Mouse (Mus musculus): ENCODE measurements around the gene Hlcs. TPM values are rescaled to one million over a fixed set of nuclear protein-coding genes. Genes with fewer than 3 reads are reported as not detected.

The Hlcs gene
- polyA plus RNA-seq, 1 experiment from 2014 or later, result 7.6 TPM

DNA sequence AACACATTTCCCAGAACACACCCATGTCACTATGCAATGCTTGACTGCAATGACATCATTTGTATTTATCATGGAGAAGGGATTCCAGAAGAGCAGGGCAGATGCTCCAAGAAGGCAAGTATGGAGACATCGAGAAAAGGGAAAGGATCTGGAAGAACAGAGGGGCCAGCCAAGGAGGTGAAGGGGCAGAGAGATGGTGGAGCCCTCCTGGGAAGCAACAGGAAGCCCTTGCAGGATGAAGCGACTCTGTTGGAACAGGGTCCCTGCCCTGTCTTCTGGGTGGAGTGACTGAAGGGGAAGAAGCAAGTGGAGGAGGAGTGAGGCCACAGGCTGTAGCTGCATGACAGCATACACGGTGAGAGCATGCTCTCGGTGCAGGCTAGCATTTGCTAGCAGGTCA, 79.2 kb downstream of the Hlcs start:
- no peak for ATAC-seq (ENCODE audit: low read depth)
- H3K27ac ChIP-seq (ENCODE audit: low read depth, low read length), result no peak overlapping the region
- H3K4me3 ChIP-seq (ENCODE audit: low read depth, low read length), result no peak overlapping the region
- H3K27me3 ChIP-seq (ENCODE audit: control insufficient read depth, insufficient read depth, low read length), result peaks cover 21% of the 10 kb centered on the region
- no peaks in the 10 kb centered on the region for H3K36me3 ChIP-seq (ENCODE audit: control insufficient read depth, insufficient read depth, low read length)
- H3K9ac ChIP-seq (replicated peaks; ENCODE audit: low read depth, low read length), result no peak overlapping the region
- WGBS, result 65% methylated on average over 4 of the region's 4 CpGs
- no peak overlapping the region for H3K4me2 ChIP-seq (ENCODE audit: low read depth, low read length)
- H3K4me1 ChIP-seq (ENCODE audit: control insufficient read depth, insufficient read depth, low read length), result peaks cover 5% of the 10 kb centered on the region; the same call in 1 of the 2 replicates
- H3K9me3 ChIP-seq (ENCODE audit: control insufficient read depth, low read length), result no peaks in the 10 kb centered on the region

DNA sequence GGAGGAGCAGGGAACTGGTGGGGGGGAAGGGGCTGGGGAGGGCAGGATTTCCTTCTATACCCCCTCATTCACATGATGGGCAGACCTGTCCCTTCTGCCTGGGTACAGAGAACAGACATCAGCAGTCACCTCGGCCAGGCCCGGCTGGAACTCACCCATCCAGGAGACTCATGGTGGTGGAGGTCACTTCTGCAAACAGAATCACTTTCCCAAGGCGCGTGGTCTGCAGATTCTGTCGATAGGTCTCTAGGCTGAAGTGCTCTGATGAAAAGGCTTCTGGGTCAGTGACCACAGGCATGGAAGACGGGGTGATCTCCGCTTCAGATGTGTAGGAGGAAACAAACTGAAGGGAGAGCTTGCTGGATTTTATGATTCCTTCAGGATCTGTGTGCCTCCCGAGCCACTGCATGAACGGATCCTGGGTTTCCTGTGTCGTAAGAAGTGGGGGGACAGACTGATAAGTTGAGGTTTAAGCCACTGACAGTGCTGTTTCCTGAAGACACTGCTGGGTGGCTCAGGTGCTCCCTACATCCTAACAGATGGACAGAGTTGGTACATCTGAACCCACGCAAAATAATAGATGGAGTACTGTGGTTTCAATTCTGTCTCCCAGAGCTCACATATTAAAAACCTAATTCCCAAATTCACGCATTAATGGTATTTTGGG, 82.3 kb downstream of the Hlcs start:
- Histone ChIP-seq H3K4me2 (ENCODE audit: low read depth, low read length) (no peak overlapping the region), H3K27me3 (ENCODE audit: control insufficient read depth, insufficient read depth, low read length) (peaks cover 31% of the 10 kb centered on the region), H3K9ac (replicated peaks; ENCODE audit: low read depth, low read length) (no peak overlapping the region), H3K27ac (ENCODE audit: low read depth, low read length) (no peak overlapping the region), H3K9me3 (ENCODE audit: control insufficient read depth, low read length) (no peaks in the 10 kb centered on the region), H3K4me1 (ENCODE audit: control insufficient read depth, insufficient read depth, low read length) (no peaks in the 10 kb centered on the region), H3K4me3 (ENCODE audit: low read depth, low read length) (no peak overlapping the region), H3K36me3 (ENCODE audit: control insufficient read depth, insufficient read depth, low read length) (no peaks in the 10 kb centered on the region)
- ATAC-seq (ENCODE audit: low read depth), result no peak
- 77% methylated on average over 12 of the region's 12 CpGs for WGBS

DNA sequence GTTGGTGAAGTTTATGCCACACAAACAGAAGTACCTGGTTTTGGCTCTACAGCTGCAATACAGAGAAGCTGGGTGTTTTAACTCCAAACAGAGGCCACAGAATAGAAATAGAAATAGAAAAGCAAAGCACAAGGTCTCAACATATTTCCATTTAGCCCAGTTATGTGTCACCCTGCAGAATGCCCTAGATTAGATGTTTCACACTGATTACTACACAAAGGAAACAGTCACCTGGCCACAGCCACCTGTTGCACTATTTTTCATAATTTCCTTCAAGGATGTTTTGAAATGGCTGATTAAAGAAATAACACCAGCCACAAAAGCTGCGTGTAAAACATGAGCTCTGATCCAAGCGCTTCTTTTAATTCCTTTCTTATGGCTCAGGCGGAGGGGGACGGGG, 82.9 kb downstream of the Hlcs start:
- Histone ChIP-seq H3K4me3 (ENCODE audit: low read depth, low read length) (no peak overlapping the region), H3K9ac (replicated peaks; ENCODE audit: low read depth, low read length) (no peak overlapping the region), H3K27ac (ENCODE audit: low read depth, low read length) (no peak overlapping the region), H3K36me3 (ENCODE audit: control insufficient read depth, insufficient read depth, low read length) (no peaks in the 10 kb centered on the region), H3K9me3 (ENCODE audit: control insufficient read depth, low read length) (no peaks in the 10 kb centered on the region), H3K4me1 (ENCODE audit: control insufficient read depth, insufficient read depth, low read length) (no peaks in the 10 kb centered on the region), H3K4me2 (ENCODE audit: low read depth, low read length) (no peak overlapping the region), H3K27me3 (ENCODE audit: control insufficient read depth, insufficient read depth, low read length) (peaks cover 35% of the 10 kb centered on the region)
- 92% methylated on average over 4 of the region's 4 CpGs for WGBS
- no peak for ATAC-seq (ENCODE audit: low read depth)

DNA sequence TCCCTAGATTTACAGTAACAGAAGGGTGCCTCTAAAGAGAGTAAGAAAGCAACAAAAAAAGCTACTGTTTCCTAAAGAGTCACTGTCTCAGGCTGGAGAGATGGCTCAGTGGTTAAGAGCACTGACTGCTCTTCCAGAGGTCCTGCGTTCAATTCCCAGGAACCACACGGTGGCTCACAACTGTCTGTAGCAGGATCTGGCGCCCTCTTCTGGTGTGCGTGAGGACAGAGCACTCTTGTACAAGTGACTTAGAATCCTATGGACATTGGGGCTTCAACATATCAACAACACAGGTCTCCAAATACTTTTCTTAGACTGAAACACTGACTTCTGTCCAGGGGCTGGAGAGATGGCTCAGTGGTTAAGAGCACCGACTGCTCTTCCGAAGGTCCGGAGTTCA, 83.5 kb downstream of the Hlcs start:
- Histone ChIP-seq H3K27ac (ENCODE audit: low read depth, low read length) (no peak overlapping the region), H3K27me3 (ENCODE audit: control insufficient read depth, insufficient read depth, low read length) (peaks cover 39% of the 10 kb centered on the region), H3K4me3 (ENCODE audit: low read depth, low read length) (no peak overlapping the region), H3K4me2 (ENCODE audit: low read depth, low read length) (no peak overlapping the region), H3K4me1 (ENCODE audit: control insufficient read depth, insufficient read depth, low read length) (no peaks in the 10 kb centered on the region), H3K9ac (replicated peaks; ENCODE audit: low read depth, low read length) (no peak overlapping the region), H3K9me3 (ENCODE audit: control insufficient read depth, low read length) (no peaks in the 10 kb centered on the region), H3K36me3 (ENCODE audit: control insufficient read depth, insufficient read depth, low read length) (no peaks in the 10 kb centered on the region)
- no peak for ATAC-seq (ENCODE audit: low read depth)
- WGBS, result 97% methylated on average over 7 of the region's 7 CpGs

DNA sequence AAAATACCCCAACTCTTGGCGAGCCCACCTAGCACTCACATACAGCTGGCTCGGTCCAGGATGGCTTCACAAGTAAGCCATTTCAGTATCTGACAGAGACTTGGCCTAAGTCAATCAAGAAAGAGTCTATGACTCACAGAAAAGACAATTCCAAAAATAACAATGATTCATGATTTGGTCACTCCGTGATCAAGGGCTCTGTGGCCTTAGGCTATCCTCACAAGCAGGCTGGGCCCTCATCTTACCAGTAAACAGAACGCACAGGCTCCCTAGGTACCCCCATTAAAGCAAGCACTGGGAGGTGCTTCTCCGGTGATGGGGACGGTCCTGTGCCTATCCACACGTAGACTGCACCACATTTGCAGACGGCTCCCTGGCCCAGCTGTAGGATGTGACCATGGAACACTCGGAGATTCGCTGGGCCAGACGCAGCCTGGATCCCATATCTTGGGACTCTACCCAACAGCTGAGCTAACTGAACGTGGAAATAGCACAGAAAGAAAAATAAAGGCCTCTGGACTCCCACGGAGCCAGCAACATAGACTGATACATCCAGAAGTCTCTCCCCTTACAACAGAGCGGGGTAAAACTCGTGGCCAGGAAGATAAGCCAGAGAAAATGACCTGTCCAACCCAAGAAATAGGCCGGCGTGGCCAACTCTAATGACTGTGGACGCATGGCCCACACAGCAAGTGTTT, 84.4 kb downstream of the Hlcs start:
- H3K27me3 ChIP-seq (ENCODE audit: control insufficient read depth, insufficient read depth, low read length), result peaks cover 42% of the 10 kb centered on the region
- no peak overlapping the region for H3K9ac ChIP-seq (replicated peaks; ENCODE audit: low read depth, low read length)
- no peak overlapping the region for H3K4me3 ChIP-seq (ENCODE audit: low read depth, low read length)
- H3K4me1 ChIP-seq (ENCODE audit: control insufficient read depth, insufficient read depth, low read length), result no peaks in the 10 kb centered on the region
- H3K27ac ChIP-seq (ENCODE audit: low read depth, low read length), result no peak overlapping the region
- no peaks in the 10 kb centered on the region for H3K9me3 ChIP-seq (ENCODE audit: control insufficient read depth, low read length)
- WGBS, result 78% methylated on average over 18 of the region's 18 CpGs
- no peak for ATAC-seq (ENCODE audit: low read depth)
- H3K4me2 ChIP-seq (ENCODE audit: low read depth, low read length), result no peak overlapping the region
- H3K36me3 ChIP-seq (ENCODE audit: control insufficient read depth, insufficient read depth, low read length), result no peaks in the 10 kb centered on the region

DNA sequence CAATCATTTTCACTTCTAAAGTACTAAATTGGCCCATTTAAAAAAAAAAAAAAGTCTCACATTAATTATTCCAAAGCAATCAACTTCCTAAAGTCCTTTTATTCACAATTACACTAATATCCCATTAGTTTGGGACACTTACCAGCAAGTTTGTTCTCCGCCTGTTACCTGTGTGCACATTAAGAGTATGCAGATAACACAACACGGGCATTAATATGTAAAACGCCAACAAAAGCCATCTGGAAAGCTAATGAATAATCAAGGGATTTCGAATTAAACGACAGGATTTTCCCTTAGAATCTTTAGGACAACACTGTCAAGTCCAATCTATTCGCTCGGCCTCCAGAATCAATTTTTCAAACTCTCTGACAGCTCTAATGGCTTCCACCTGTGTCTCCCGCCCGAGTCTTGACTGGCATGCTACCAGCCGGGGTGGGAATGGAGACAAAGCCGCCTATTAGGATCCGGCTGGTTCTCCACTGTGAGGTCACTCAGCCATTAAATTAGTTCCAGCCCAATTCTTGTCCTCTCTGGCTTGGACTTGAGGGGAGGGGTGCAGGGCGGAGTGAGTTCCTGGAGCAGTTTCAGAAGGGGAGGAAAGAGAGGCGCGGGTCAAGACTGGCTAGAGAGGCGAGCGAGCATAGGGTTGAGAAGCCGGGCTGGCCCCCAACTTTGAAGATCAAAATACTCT, 85.9 kb downstream of the Hlcs start:
- H3K4me1 ChIP-seq (ENCODE audit: control insufficient read depth, insufficient read depth, low read length), result no peaks in the 10 kb centered on the region
- H3K4me2 ChIP-seq (ENCODE audit: low read depth, low read length), result no peak overlapping the region; the same call in 1 of the 2 replicates
- peaks cover 45% of the 10 kb centered on the region for H3K27me3 ChIP-seq (ENCODE audit: control insufficient read depth, insufficient read depth, low read length)
- H3K9ac ChIP-seq (replicated peaks; ENCODE audit: low read depth, low read length), result no peak overlapping the region
- H3K9me3 ChIP-seq (ENCODE audit: control insufficient read depth, low read length), result no peaks in the 10 kb centered on the region
- WGBS, result 9% methylated on average over 18 of the region's 18 CpGs
- H3K4me3 ChIP-seq (ENCODE audit: low read depth, low read length), result no peak overlapping the region
- H3K27ac ChIP-seq (ENCODE audit: low read depth, low read length), result no peak overlapping the region
- ATAC-seq (ENCODE audit: low read depth), result peak; percentile 86
- H3K36me3 ChIP-seq (ENCODE audit: control insufficient read depth, insufficient read depth, low read length), result no peaks in the 10 kb centered on the region

DNA sequence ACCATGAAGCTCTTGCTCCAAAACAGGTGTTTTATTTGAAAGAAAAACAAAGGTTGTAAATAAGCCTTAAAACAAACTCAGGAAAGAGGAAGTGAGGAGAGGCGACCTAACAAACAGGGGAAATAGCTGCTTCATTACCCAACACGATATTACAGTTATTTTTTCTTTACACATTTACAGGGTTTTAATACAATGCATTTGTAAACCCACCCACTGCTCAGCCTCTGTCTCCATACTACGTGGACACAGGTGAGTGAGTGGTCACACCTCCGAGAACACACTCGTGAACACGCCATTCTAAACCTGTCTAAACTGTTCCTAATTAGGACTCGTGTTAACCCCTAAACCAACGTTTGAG, 90.0 kb downstream of the Hlcs start:
- H3K27me3 ChIP-seq (ENCODE audit: control insufficient read depth, insufficient read depth, low read length), result peaks cover 28% of the 10 kb centered on the region
- no peaks in the 10 kb centered on the region for H3K36me3 ChIP-seq (ENCODE audit: control insufficient read depth, insufficient read depth, low read length)
- no peak overlapping the region for H3K27ac ChIP-seq (ENCODE audit: low read depth, low read length)
- H3K4me2 ChIP-seq (ENCODE audit: low read depth, low read length), result no peak overlapping the region
- 87% methylated on average over 8 of the region's 8 CpGs for WGBS
- no peaks in the 10 kb centered on the region for H3K9me3 ChIP-seq (ENCODE audit: control insufficient read depth, low read length)
- no peak for ATAC-seq (ENCODE audit: low read depth)
- H3K4me1 ChIP-seq (ENCODE audit: control insufficient read depth, insufficient read depth, low read length), result no peaks in the 10 kb centered on the region
- H3K9ac ChIP-seq (replicated peaks; ENCODE audit: low read depth, low read length), result no peak overlapping the region
- no peak overlapping the region for H3K4me3 ChIP-seq (ENCODE audit: low read depth, low read length)

DNA sequence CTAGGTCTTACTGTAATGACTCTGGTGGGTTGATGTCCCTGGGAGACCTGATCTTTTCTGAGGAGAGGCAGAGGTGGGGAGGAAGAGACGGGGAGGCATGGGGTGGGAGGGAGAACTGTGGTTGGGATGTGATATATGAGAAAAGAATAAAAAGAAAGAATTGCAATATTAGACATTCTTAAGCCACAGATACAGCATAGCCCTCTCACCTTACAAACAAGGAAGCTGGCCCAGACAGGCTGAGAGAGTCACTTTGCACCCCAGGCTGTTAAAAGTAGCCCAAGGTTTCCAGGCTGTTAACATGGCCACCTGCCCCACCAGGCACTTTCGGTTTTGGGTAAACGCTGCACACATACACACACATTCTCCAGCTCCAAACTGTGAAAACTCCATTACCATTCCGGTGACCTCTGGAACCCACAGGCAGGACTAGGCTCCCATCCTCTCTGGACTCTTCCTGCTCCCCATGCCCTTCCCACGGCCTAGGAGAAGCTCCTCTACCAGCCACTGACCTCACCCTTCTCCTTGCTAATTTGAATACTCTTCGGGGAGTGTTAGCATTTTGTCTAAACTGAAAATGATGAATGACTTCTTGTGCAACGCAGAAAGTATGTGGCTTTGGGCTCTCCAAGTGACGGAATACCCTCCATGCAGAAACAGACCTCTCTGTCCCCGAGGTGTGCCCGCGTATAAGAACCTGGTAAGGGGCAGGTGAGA, 90.6 kb downstream of the Hlcs start:
- H3K4me3 ChIP-seq (ENCODE audit: low read depth, low read length), result no peak overlapping the region
- H3K4me1 ChIP-seq (ENCODE audit: control insufficient read depth, insufficient read depth, low read length), result no peaks in the 10 kb centered on the region
- no peaks in the 10 kb centered on the region for H3K9me3 ChIP-seq (ENCODE audit: control insufficient read depth, low read length)
- no peaks in the 10 kb centered on the region for H3K36me3 ChIP-seq (ENCODE audit: control insufficient read depth, insufficient read depth, low read length)
- no peak overlapping the region for H3K4me2 ChIP-seq (ENCODE audit: low read depth, low read length)
- WGBS, result 86% methylated on average over 11 of the region's 11 CpGs
- peaks cover 28% of the 10 kb centered on the region for H3K27me3 ChIP-seq (ENCODE audit: control insufficient read depth, insufficient read depth, low read length)
- no peak overlapping the region for H3K9ac ChIP-seq (replicated peaks; ENCODE audit: low read depth, low read length)
- no peak overlapping the region for H3K27ac ChIP-seq (ENCODE audit: low read depth, low read length)
- no peak for ATAC-seq (ENCODE audit: low read depth)

Measured in neural tube, embryonic 14.5 days (tissue).